In the genomic region with DNA sequence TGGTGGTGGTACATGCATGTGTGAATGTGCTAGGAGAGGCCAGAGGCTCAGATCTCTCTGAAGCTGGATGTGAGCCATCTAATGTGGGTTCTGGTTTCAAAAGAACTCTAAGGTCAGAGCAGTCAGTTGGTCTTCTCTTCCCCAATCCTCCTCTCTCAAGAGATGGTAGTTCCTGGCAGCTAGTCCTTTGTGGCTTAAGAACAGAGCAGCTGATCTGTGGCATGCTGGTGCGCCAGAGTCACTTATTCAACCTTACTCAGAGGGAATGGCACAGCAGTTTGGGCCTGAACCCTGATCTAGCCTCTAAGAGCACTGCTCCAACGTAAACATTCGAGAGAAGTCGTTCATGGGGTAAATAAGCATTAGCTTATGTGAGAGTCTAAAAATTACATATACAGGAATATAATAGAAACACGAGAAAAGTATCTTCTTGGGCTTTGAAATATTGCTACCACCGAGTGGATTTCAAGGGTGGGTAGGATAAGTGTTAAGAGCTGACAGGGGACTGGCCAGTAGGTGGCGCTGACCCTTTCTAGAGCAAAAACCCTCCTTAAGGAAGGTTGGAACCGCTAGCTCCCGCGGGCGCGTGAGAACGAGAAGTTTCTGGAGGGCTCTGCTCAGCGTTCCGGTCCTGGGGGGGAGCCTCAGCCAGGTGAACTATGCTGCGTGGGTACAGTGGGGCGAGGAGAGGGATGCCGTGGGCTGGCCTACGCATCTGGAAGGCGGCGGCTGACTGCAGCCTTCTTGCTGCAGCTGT, we compare ENCODE assay signal across 8 mouse cellular contexts. TPM values are rescaled to one million over a fixed set of nuclear protein-coding genes. Genes with fewer than 3 reads are reported as not detected.
DNase-seq lines count a peak whose midpoint lies in the region; ATAC-seq and TF ChIP-seq lines count a peak whose summit lies in the region.

A gene (plus strand): TSS at position 553 of the 757 bp plus-strand sequence.

- H3K9ac ChIP-seq in ES-E14 (ENCODE audit: insufficient read depth, low read depth, low read length, poor library complexity, severe bottlenecking), result peak within 1 kb of the TSS; percentile 96
- peak within 1 kb of the TSS; percentile 79 for H3K9ac ChIP-seq in forebrain, embryonic 14.5 days (ENCODE audit: low read length)
- H3K9ac ChIP-seq in liver, embryonic 16.5 days (ENCODE audit: low read depth, low read length), result peak within 1 kb of the TSS; percentile 92
- peak within 1 kb of the TSS; percentile 90 for H3K9ac ChIP-seq in neural tube, embryonic 12.5 days
- peak within 1 kb of the TSS; percentile 89 for H3K9ac ChIP-seq in stomach, postnatal 0 days (ENCODE audit: low read length)

- in situ Hi-C loops in ES-E14 (cut with MboI; ENCODE audit: low sequenced_read_pairs in 2 of 2, unreplicated experiment in 2 of 2), result no loop called here

- H3K4me2 ChIP-seq in forebrain, embryonic 14.5 days (ENCODE audit: low read length), result peak within 1 kb of the TSS; percentile 76
- H3K4me2 ChIP-seq in liver, embryonic 16.5 days (ENCODE audit: low read depth, low read length), result peak within 1 kb of the TSS; percentile 87
- peak within 1 kb of the TSS; percentile 87 for H3K4me2 ChIP-seq in neural tube, embryonic 12.5 days (replicated peaks)
- H3K4me2 ChIP-seq in stomach, postnatal 0 days (replicated peaks; ENCODE audit: low read depth), result peak within 1 kb of the TSS; percentile 87

- TF ChIP-seq EP300 in stomach, postnatal 0 days (optimal IDR thresholded peaks at IDR 0.05), result no peak

- peaks cover 10% of the 10 kb centered on the region for H3K36me3 ChIP-seq in ES-E14 (ENCODE audit: control insufficient read depth, insufficient read depth, low read length, poor library complexity, severe bottlenecking)
- H3K36me3 ChIP-seq in forebrain, embryonic 14.5 days (ENCODE audit: control insufficient read depth, insufficient read depth, low read length), result peaks cover 46% of the 10 kb centered on the region
- peaks cover 45% of the 10 kb centered on the region for H3K36me3 ChIP-seq in liver, embryonic 16.5 days (ENCODE audit: control insufficient read depth, insufficient read depth)
- H3K36me3 ChIP-seq in neural tube, embryonic 12.5 days, result peaks cover 48% of the 10 kb centered on the region
- H3K36me3 ChIP-seq in stomach, postnatal 0 days (ENCODE audit: control insufficient read depth, insufficient read depth, low read length), result peaks cover 11% of the 10 kb centered on the region; the same call in 1 of the 2 replicates

- 3% methylated on average over 21 of the region's 21 CpGs for WGBS in forebrain, embryonic 14.5 days
- WGBS in large intestine, adult 2 months, result 3% methylated on average over 21 of the region's 21 CpGs
- WGBS in liver, embryonic 16.5 days (ENCODE audit: insufficient replicate concordance), result 3% methylated on average over 21 of the region's 21 CpGs
- 3% methylated on average over 21 of the region's 21 CpGs for WGBS in neural tube, embryonic 12.5 days
- 3% methylated on average over 21 of the region's 21 CpGs for WGBS in stomach, postnatal 0 days

- peak; percentile 91 for DNase-seq in ES-E14 (ENCODE audit: low read depth, low spot score)
- DNase-seq in cerebellum, adult 11 months, result peak; percentile 88
- peak; percentile 95 for DNase-seq in forebrain, embryonic 14.5 days (ENCODE audit: low spot score)
- peak; percentile 88 to 92 for DNase-seq in heart, postnatal 14 days
- DNase-seq in large intestine, adult 2 months (ENCODE audit: low read depth, low spot score), result peak; percentile 64
- DNase-seq in stomach, postnatal 0 days (ENCODE audit: low spot score), result peak; percentile 88

- peak within 1 kb of the TSS; percentile 95 to 99 for H3K4me3 ChIP-seq in ES-E14 (ENCODE audit: insufficient read depth in 1 of 2, low read depth in 1 of 2, low read length in 2 of 2, poor library complexity in 1 of 2, severe bottlenecking in 1 of 2)
- peak within 1 kb of the TSS; percentile 67 for H3K4me3 ChIP-seq in forebrain, embryonic 14.5 days (ENCODE audit: low read depth, low read length)
- peak within 1 kb of the TSS; percentile 93 for H3K4me3 ChIP-seq in liver, embryonic 16.5 days (ENCODE audit: low read depth, low read length)
- H3K4me3 ChIP-seq in neural tube, embryonic 12.5 days, result peak within 1 kb of the TSS; percentile 76
- peak within 1 kb of the TSS; percentile 88 for H3K4me3 ChIP-seq in stomach, postnatal 0 days (ENCODE audit: low read depth, low read length)

- intact Hi-C loops in heart, postnatal 14 days (cut with DNase I), result loop anchor here (1.0 to 10.0 kb wide), 4 partner anchors 46 to 133 kb away; a partner anchor contains a TSS

- TF ChIP-seq CTCF in stomach, postnatal 0 days (IDR thresholded peaks at IDR 0.05; ENCODE audit: low read depth), result peak; percentile 88

- H3K4me1 ChIP-seq in ES-E14 (ENCODE audit: control insufficient read depth in 2 of 2, insufficient read depth in 2 of 2, low read length in 2 of 2, poor library complexity in 1 of 2), result peaks cover 0 to 1% of the 10 kb centered on the region in 2 experiments; a peak in 3 of 4 replicates
- peaks cover 7% of the 10 kb centered on the region; the same call in 1 of the 2 replicates for H3K4me1 ChIP-seq in forebrain, embryonic 14.5 days (ENCODE audit: control insufficient read depth, insufficient read depth, low read length)
- peaks cover 24% of the 10 kb centered on the region for H3K4me1 ChIP-seq in liver, embryonic 16.5 days (ENCODE audit: control insufficient read depth, low read depth, low read length)
- H3K4me1 ChIP-seq in neural tube, embryonic 12.5 days, result peaks cover 15% of the 10 kb centered on the region
- H3K4me1 ChIP-seq in stomach, postnatal 0 days (replicated peaks; ENCODE audit: control insufficient read depth, insufficient read depth), result no peaks in the 10 kb centered on the region

- ATAC-seq in forebrain, embryonic 14.5 days, result peak; percentile 84
- peak; percentile 68 for ATAC-seq in liver, embryonic 16.5 days (ENCODE audit: low read depth)
- peak; percentile 85 for ATAC-seq in neural tube, embryonic 12.5 days (ENCODE audit: low FRiP score, low read depth)
- peak; percentile 81 for ATAC-seq in stomach, postnatal 0 days (ENCODE audit: low FRiP score, low TSS enrichment)

- no peaks in the 10 kb centered on the region for H3K27me3 ChIP-seq in forebrain, embryonic 14.5 days (replicated peaks; ENCODE audit: control insufficient read depth, insufficient read depth, low read length)
- H3K27me3 ChIP-seq in liver, embryonic 16.5 days (ENCODE audit: control insufficient read depth, insufficient read depth, low read depth, low read length), result no peaks in the 10 kb centered on the region
- no peaks in the 10 kb centered on the region for H3K27me3 ChIP-seq in neural tube, embryonic 12.5 days (replicated peaks)
- H3K27me3 ChIP-seq in stomach, postnatal 0 days (ENCODE audit: control insufficient read depth, insufficient read depth, low read length), result no peaks in the 10 kb centered on the region

- no peaks in the 10 kb centered on the region for H3K9me3 ChIP-seq in ES-E14 (ENCODE audit: control insufficient read depth, insufficient read depth, low read depth, low read length)
- H3K9me3 ChIP-seq in forebrain, embryonic 14.5 days (replicated peaks; ENCODE audit: control insufficient read depth, low read length), result no peaks in the 10 kb centered on the region
- no peaks in the 10 kb centered on the region for H3K9me3 ChIP-seq in liver, embryonic 16.5 days (replicated peaks; ENCODE audit: control insufficient read depth, low read length)
- no peaks in the 10 kb centered on the region for H3K9me3 ChIP-seq in neural tube, embryonic 12.5 days
- no peaks in the 10 kb centered on the region for H3K9me3 ChIP-seq in stomach, postnatal 0 days (ENCODE audit: control insufficient read depth, low read length)

- H3K27ac ChIP-seq in ES-E14 (ENCODE audit: insufficient read depth, low read depth, low read length, poor library complexity, severe bottlenecking), result peak within 1 kb of the TSS; percentile 91
- peak within 1 kb of the TSS; percentile 92 for H3K27ac ChIP-seq in forebrain, embryonic 14.5 days (ENCODE audit: low read depth, low read length)
- peak within 1 kb of the TSS; percentile 98 for H3K27ac ChIP-seq in liver, embryonic 16.5 days (ENCODE audit: low read length)
- peak within 1 kb of the TSS; percentile 90 for H3K27ac ChIP-seq in neural tube, embryonic 12.5 days
- H3K27ac ChIP-seq in stomach, postnatal 0 days (replicated peaks), result peak within 1 kb of the TSS; percentile 96

TF ChIP-seq in ES-E14, 5 proteins besides CTCF, POLR2A, EP300 and RAD21:
- TF ChIP-seq ZC3H11A (IDR thresholded peaks at IDR 0.05; ENCODE audit: borderline replicate concordance, low read depth, low read length), result no peak
- no peak for TF ChIP-seq ZNF384 (IDR thresholded peaks at IDR 0.05; ENCODE audit: low read depth, low read length)
- TF ChIP-seq CHD2 (IDR thresholded peaks at IDR 0.05; ENCODE audit: low read depth, low read length), result no peak
- TF ChIP-seq MAFK (IDR thresholded peaks at IDR 0.05; ENCODE audit: insufficient read depth, low read depth, low read length), result no peak
- TF ChIP-seq HCFC1 (IDR thresholded peaks at IDR 0.05; ENCODE audit: borderline replicate concordance, insufficient read depth, low read length), result no peak

RNA-seq across cellular contexts. Expression of the gene that starts here (rescaled TPM):
- total RNA-seq in ES-E14 (2012; rRNA removed), result 10.1 and 15.4 TPM in 2 replicates
- 12.7 and 13.6 TPM in 2 replicates for polyA plus RNA-seq in forebrain, embryonic 14.5 days (2014; fragmentation: Nextera tagmentation; extraction: Ambion mirVana)
- total RNA-seq in heart, postnatal 14 days (2021), result 10 to 100 TPM; 12.8 to 15.7 TPM
- polyA plus RNA-seq in large intestine, adult 2 months (2012; rRNA removed), result 8.9 and 15.4 TPM in 2 replicates
- 8.5 and 10.1 TPM in 2 replicates for polyA plus RNA-seq in liver, embryonic 16.5 days (2015; fragmentation: Nextera tagmentation; extraction: Ambion mirVana)
- polyA plus RNA-seq in neural tube, embryonic 12.5 days (2016; fragmentation: Nextera tagmentation; extraction: Ambion mirVana), result 12.9 and 14.2 TPM in 2 replicates
- polyA plus RNA-seq in stomach, postnatal 0 days (2015; fragmentation: Nextera tagmentation; extraction: Ambion mirVana), result 10.6 and 11.6 TPM in 2 replicates

Comparison
In these comparisons a context has a peak if more than half of its experiments do, and no peak if none do; other contexts are left out.
1. Peak in every context shown above with its lines: DNase-seq, ATAC-seq, H3K4me3 ChIP-seq and H3K27ac ChIP-seq.